Mouse (Mus musculus): ENCODE data around the gene 4930568D16Rik. TPM values are rescaled to one million over a fixed set of nuclear protein-coding genes. Genes with fewer than 3 reads are reported as not detected.

The 4930568D16Rik gene
- total RNA-seq, 2 experiments from 2014 or later, result not detected

Other genes with a start within 250 kb of the 4930568D16Rik start
- gene Rab14, start 166.6 kb downstream of the 4930568D16Rik start, total RNA-seq (2021), result 10 to 100 TPM; 79.3 to 81.6 TPM
- 100 to 1,000 TPM; 345 to 440 TPM for gene Gsn, start 111.3 kb downstream of the 4930568D16Rik start, total RNA-seq (2021)
- 10 to 100 TPM; 11.8 to 25.2 TPM for gene Stom, start 30.8 kb downstream of the 4930568D16Rik start, total RNA-seq (2021)
- not detected for gene 4930402F06Rik, start 29.4 kb upstream of the 4930568D16Rik start, total RNA-seq (2021)
- 10 to 100 TPM in 1 of 2 experiments, 1 to 10 TPM in 1; 8.7 to 10.2 TPM for gene Ggta1, start 95.5 kb upstream of the 4930568D16Rik start, total RNA-seq (2021)
- 10 to 100 TPM; 40.1 to 40.7 TPM for gene Dab2ip, start 190.5 kb upstream of the 4930568D16Rik start, total RNA-seq (2021)